ENCODE assay signal across 19 mouse cellular contexts in the genomic region with DNA sequence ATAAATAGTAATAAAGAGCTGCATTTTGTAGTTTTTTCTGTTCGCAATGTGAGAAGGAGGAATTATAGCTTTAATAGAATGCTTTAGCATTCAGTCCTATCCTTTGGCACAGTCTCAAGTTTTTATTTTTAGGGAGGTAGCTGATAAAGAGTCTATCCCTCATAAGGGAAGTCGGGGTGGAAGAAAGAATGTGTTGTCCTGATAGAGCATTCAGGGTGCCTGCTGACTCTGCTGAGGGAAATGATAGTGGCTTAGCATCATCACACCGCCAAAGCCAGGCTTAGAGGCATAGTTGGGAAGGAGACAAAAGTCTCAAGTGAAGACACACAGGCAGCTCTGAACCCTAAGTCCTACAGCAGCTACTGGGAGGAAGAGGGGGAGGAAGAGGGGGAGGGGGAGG.
DNase-seq lines count a peak whose midpoint lies in the region; ATAC-seq lines count a peak whose summit lies in the region.
"Had no signal": no experiment of that assay in that cellular context is flagged by ENCODE, and none has a peak within 500 bp of the region (broad histone marks: within the 10 kb centered on the region; RNA-seq: fewer than 3 reads in every experiment).

No protein-coding gene starts in this region.

- peaks cover 88% of the 10 kb centered on the region for H3K4me1 ChIP-seq in megakaryocyte, embryonic 14.5 days
- peaks cover 50% of the 10 kb centered on the region for H3K4me1 ChIP-seq in heart, embryonic 13.5 days
- H3K4me1 ChIP-seq in liver, embryonic 13.5 days (replicated peaks), result peaks cover 50% of the 10 kb centered on the region
- no peaks in the 10 kb centered on the region for H3K4me1 ChIP-seq in limb, embryonic 10.5 days
- H3K4me1 ChIP-seq: limb, embryonic 12.5 days; midbrain, embryonic 12.5 days had no signal

- peaks cover 36% of the 10 kb centered on the region for H3K36me3 ChIP-seq in megakaryocyte, embryonic 14.5 days (replicated peaks; ENCODE audit: low read length)
- H3K36me3 ChIP-seq in heart, embryonic 13.5 days, result peaks cover 5% of the 10 kb centered on the region
- peaks cover 6% of the 10 kb centered on the region; the same call in 1 of the 2 replicates for H3K36me3 ChIP-seq in liver, embryonic 13.5 days
- H3K36me3 ChIP-seq in limb, embryonic 10.5 days, result peaks cover 26% of the 10 kb centered on the region

- 21% methylated on average over 3 of the region's 3 CpGs for WGBS in heart, embryonic 13.5 days
- 36% methylated on average over 3 of the region's 3 CpGs for WGBS in liver, embryonic 13.5 days (ENCODE audit: insufficient replicate concordance)
- WGBS in limb, embryonic 10.5 days, result 80% methylated on average over 3 of the region's 3 CpGs

- peak overlapping the region; percentile 81 for H3K4me3 ChIP-seq in megakaryocyte, embryonic 14.5 days (replicated peaks)
- H3K4me3 ChIP-seq in heart, embryonic 13.5 days, result no peak overlapping the region
- H3K4me3 ChIP-seq in liver, embryonic 13.5 days (replicated peaks), result no peak overlapping the region
- H3K4me3 ChIP-seq in limb, embryonic 10.5 days, result no peak overlapping the region
- H3K4me3 ChIP-seq: forebrain, embryonic 15.5 days; gastrocnemius, adult 2 months; limb, embryonic 12.5 days; midbrain, embryonic 12.5 days; myocyte had no signal

- no peak overlapping the region; the same call in 1 of the 2 replicates for H3K9ac ChIP-seq in heart, embryonic 13.5 days
- no peak overlapping the region for H3K9ac ChIP-seq in liver, embryonic 13.5 days
- H3K9ac ChIP-seq: forebrain, embryonic 15.5 days; limb, embryonic 12.5 days; midbrain, embryonic 12.5 days had no signal

- H3K27ac ChIP-seq in heart, embryonic 13.5 days (replicated peaks), result peak overlapping the region; percentile 88
- H3K27ac ChIP-seq in liver, embryonic 13.5 days, result peak overlapping the region; percentile 14; the same call in 1 of the 2 replicates
- no peak overlapping the region for H3K27ac ChIP-seq in limb, embryonic 10.5 days
- H3K27ac ChIP-seq: forebrain, embryonic 15.5 days; gastrocnemius, adult 2 months; limb, embryonic 12.5 days; midbrain, embryonic 12.5 days; stomach, postnatal 0 days had no signal

- no peaks in the 10 kb centered on the region for H3K9me3 ChIP-seq in megakaryocyte, embryonic 14.5 days
- peaks cover under 1% of the 10 kb centered on the region; the same call in 1 of the 2 replicates for H3K9me3 ChIP-seq in heart, embryonic 13.5 days
- H3K9me3 ChIP-seq in liver, embryonic 13.5 days (replicated peaks), result no peaks in the 10 kb centered on the region
- no peaks in the 10 kb centered on the region for H3K9me3 ChIP-seq in limb, embryonic 10.5 days (replicated peaks)
- H3K9me3 ChIP-seq: forebrain, embryonic 15.5 days had no signal

- no peaks in the 10 kb centered on the region for H3K27me3 ChIP-seq in megakaryocyte, embryonic 14.5 days (replicated peaks)
- no peaks in the 10 kb centered on the region for H3K27me3 ChIP-seq in heart, embryonic 13.5 days (replicated peaks)
- no peaks in the 10 kb centered on the region for H3K27me3 ChIP-seq in liver, embryonic 13.5 days
- no peaks in the 10 kb centered on the region for H3K27me3 ChIP-seq in limb, embryonic 10.5 days (ENCODE audit: low read depth, poor library complexity, severe bottlenecking)
- H3K27me3 ChIP-seq: forebrain, embryonic 15.5 days; limb, embryonic 12.5 days; midbrain, embryonic 12.5 days had no signal

- ATAC-seq in megakaryocyte, adult 5-6 weeks (ENCODE audit: poor library complexity, severe bottlenecking), result no peak
- no peak for ATAC-seq in heart, embryonic 13.5 days (ENCODE audit: extremely low read depth, insufficient number of reproducible peaks, low FRiP score, low TSS enrichment)
- ATAC-seq in liver, embryonic 13.5 days (ENCODE audit: low read depth), result peak; percentile 81
- ATAC-seq: forebrain, embryonic 15.5 days had no signal

- DNase-seq in liver, embryonic 13.5 days, result peak; percentile 28
- DNase-seq in spleen, adult 18-20 months, result no peak
- no peak for DNase-seq in limb, embryonic 10.5 days (ENCODE audit: low spot score)
- DNase-seq in right cerebral cortex, postnatal 14 days, result no peak
- DNase-seq: adrenal gland, adult 2 months; cerebellum, adult 9-11 months; embryo, embryonic 11 days; gastrocnemius, adult 2 months; lung, postnatal 10 days; retina, postnatal 1 day; thymus, postnatal 36 days had no signal

- peak overlapping the region; percentile 45 for H3K4me2 ChIP-seq in heart, embryonic 13.5 days
- peak overlapping the region; percentile 3; the same call in 1 of the 2 replicates for H3K4me2 ChIP-seq in liver, embryonic 13.5 days
- H3K4me2 ChIP-seq: forebrain, embryonic 15.5 days; limb, embryonic 12.5 days; midbrain, embryonic 12.5 days had no signal
